Mouse (Mus musculus): ENCODE data around the gene Atg4d.

GRCm38 (mm10) chr9:21316696-21317095 lies 51.6 kb downstream of the Atg4d start:
- TF ChIP-seq CTCF (IDR thresholded peaks at IDR 0.05; ENCODE audit: insufficient read depth, low read length), result no peak
- no peak for TF ChIP-seq POLR2A (IDR thresholded peaks at IDR 0.05; ENCODE audit: borderline replicate concordance, extremely low read depth, low read depth, low read length)
